Mouse (Mus musculus): ENCODE measurements around the gene Ank3. TPM values are rescaled to one million over a fixed set of nuclear protein-coding genes. Genes with fewer than 3 reads are reported as not detected.

The Ank3 gene
- polyA plus RNA-seq, 1 experiment from 2014 or later: 60.0 TPM

DNA sequence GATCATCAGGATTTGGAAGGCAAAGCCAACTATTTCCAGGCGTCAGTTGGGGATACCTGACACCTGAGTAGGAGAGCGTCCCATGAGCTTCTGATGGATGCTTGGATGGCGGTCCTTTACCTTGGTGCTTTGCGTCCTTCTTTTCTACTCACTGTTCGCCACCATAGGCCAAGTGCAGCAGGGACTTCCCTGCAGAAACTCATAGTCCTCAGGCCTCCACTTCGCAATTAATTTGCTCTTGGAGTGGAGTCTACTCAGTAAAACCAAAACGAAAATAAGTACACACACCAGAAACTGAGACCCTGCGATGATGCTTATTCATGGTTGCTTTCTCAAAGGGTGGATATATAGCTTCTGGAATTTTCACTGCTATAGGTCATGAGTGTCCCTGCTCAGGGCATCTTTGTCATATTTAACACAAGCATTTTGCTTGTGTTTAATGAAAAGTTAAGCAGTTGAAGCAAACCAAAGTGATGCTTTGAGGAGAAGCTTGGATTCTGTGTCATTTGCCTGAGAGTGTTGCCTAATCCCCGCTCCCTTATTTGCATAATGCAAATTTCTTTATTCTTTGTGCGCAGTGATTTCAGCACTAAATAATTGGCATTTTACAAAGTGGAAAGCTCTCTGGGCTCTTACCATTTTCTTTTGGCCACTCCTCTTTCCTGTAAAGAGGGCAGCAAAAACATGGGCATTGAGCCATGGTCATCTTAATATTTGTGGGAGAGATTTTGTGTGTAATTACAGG is 145.5 kb downstream of the Ank3 start:
- DNase-seq (ENCODE audit: low spot score): peak; percentile 54
- Histone ChIP-seq H3K4me3 (ENCODE audit: low read depth, low read length) (no peak overlapping the region), H3K4me1 (ENCODE audit: control insufficient read depth, insufficient read depth, low read length) (peaks cover 9% of the 10 kb centered on the region; the same call in 1 of the 2 replicates), H3K27me3 (replicated peaks; ENCODE audit: control insufficient read depth, insufficient read depth, low read length) (no peaks in the 10 kb centered on the region), H3K4me2 (ENCODE audit: low read length) (no peak overlapping the region; the same call in 1 of the 2 replicates), H3K36me3 (ENCODE audit: control insufficient read depth, insufficient read depth, low read length) (no peaks in the 10 kb centered on the region), H3K27ac (ENCODE audit: low read depth, low read length) (no peak overlapping the region), H3K9ac (ENCODE audit: low read length) (no peak overlapping the region), H3K9me3 (replicated peaks; ENCODE audit: control insufficient read depth, low read length) (no peaks in the 10 kb centered on the region)
- peak; percentile 54; the same call in 1 of the 2 replicates for ATAC-seq
- 68% methylated on average over 10 of the region's 10 CpGs for WGBS

DNA sequence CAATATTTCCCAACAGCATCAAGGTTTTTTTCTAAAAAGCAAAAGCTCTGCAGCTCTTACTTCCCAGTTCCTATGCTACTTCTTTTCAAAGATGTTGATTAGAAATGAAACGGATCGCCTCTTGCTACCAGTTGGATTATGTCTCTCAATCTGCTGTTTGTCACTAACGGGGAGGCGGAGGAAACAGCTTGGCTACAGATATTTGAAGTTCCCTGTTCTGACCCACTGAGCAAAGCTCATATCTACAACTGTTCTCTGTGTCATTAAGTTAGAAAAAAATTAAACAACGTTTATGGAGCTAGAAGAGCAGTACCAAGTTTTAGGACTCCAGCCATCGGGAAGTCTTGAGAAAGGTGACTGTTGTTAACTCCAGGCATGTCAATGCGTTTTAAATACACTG is 146.1 kb downstream of the Ank3 start:
- peaks cover 9% of the 10 kb centered on the region; the same call in 1 of the 2 replicates for H3K4me1 ChIP-seq (ENCODE audit: control insufficient read depth, insufficient read depth, low read length)
- DNase-seq (ENCODE audit: low spot score) (no peak), ATAC-seq (no peak)
- no peak overlapping the region for H3K4me2 ChIP-seq (ENCODE audit: low read length)
- no peaks in the 10 kb centered on the region for H3K27me3 ChIP-seq (replicated peaks; ENCODE audit: control insufficient read depth, insufficient read depth, low read length)
- no peaks in the 10 kb centered on the region for H3K9me3 ChIP-seq (replicated peaks; ENCODE audit: control insufficient read depth, low read length)
- H3K36me3 ChIP-seq (ENCODE audit: control insufficient read depth, insufficient read depth, low read length): no peaks in the 10 kb centered on the region
- 40% methylated on average over 7 of the region's 7 CpGs for WGBS
- H3K27ac ChIP-seq (ENCODE audit: low read depth, low read length): no peak overlapping the region
- no peak overlapping the region for H3K4me3 ChIP-seq (ENCODE audit: low read depth, low read length)
- H3K9ac ChIP-seq (ENCODE audit: low read length): no peak overlapping the region

DNA sequence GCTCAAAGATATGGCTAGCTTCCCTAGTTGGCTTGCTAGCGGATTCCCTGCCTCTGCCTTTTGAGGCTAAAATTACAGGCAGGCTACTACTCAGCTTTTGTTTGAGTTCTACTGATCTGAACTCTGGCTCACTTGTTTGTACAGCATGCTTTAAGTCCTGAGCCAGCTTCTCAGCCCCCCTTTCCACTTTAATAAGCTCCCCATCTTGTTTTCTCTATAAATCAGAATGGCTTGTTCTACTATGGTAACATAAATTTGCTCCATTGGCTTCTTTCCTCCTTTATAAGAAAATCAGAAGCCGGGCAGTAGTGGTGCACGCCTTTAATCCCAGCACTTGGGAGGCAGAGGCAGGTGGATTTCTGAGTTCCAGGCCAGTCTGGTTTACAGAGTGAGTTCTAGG is 147.4 kb downstream of the Ank3 start:
- H3K27me3 ChIP-seq (replicated peaks; ENCODE audit: control insufficient read depth, insufficient read depth, low read length): no peaks in the 10 kb centered on the region
- no peaks in the 10 kb centered on the region for H3K36me3 ChIP-seq (ENCODE audit: control insufficient read depth, insufficient read depth, low read length)
- H3K9me3 ChIP-seq (replicated peaks; ENCODE audit: control insufficient read depth, low read length): no peaks in the 10 kb centered on the region
- peaks cover 9% of the 10 kb centered on the region; the same call in 1 of the 2 replicates for H3K4me1 ChIP-seq (ENCODE audit: control insufficient read depth, insufficient read depth, low read length)
- WGBS: 65% methylated on average over 3 of the region's 3 CpGs
- no peak for ATAC-seq
- no peak overlapping the region for H3K4me3 ChIP-seq (ENCODE audit: low read depth, low read length)
- no peak overlapping the region for H3K4me2 ChIP-seq (ENCODE audit: low read length)
- DNase-seq (ENCODE audit: low spot score): no peak
- no peak overlapping the region for H3K9ac ChIP-seq (ENCODE audit: low read length)
- H3K27ac ChIP-seq (ENCODE audit: low read depth, low read length): no peak overlapping the region

DNA sequence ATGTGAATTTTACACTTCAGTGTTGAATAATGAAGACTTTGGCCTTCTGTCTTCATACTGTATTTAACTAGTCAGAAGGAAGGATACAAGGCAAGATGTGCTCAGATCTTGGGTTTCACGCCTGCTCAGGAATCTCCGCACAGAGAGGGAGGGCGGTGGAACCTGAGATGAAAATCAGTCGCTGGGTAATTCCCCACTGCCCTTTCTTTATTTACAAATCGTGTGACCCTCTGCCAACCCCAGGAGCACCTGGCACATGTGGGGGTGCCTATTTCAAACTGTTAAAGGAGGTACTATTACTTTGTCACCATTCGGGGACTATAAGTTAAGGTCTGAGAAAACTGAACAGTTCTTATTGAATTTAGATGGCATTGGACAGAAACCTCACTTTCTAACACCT is 148.1 kb downstream of the Ank3 start:
- no peak for DNase-seq (ENCODE audit: low spot score)
- ATAC-seq: no peak
- WGBS: 85% methylated on average over 6 of the region's 6 CpGs

DNA sequence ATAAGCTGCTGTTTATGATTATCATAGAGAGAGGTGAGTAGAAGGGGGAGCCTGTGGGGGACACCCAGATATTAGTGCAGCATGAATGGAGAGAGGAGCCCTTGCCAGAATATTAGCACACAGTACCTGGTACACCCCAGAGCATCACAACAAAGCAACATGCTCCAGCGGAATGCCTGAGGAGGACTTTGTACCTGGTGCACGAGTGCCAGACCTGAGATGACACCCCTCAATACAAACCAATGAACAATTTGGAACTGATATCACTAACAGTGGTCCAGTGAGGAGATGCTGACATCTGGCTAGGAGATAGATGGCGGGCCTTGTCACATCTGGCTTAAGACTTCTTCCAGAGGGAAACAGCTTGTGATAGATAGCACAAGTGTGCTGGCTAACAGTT is 150.2 kb downstream of the Ank3 start:
- Histone ChIP-seq H3K27ac (ENCODE audit: low read depth, low read length) (no peak overlapping the region), H3K4me1 (ENCODE audit: control insufficient read depth, insufficient read depth, low read length) (peaks cover 7% of the 10 kb centered on the region; the same call in 1 of the 2 replicates), H3K4me3 (ENCODE audit: low read depth, low read length) (no peak overlapping the region), H3K36me3 (ENCODE audit: control insufficient read depth, insufficient read depth, low read length) (no peaks in the 10 kb centered on the region), H3K9ac (ENCODE audit: low read length) (no peak overlapping the region), H3K27me3 (replicated peaks; ENCODE audit: control insufficient read depth, insufficient read depth, low read length) (no peaks in the 10 kb centered on the region), H3K9me3 (replicated peaks; ENCODE audit: control insufficient read depth, low read length) (no peaks in the 10 kb centered on the region), H3K4me2 (ENCODE audit: low read length) (no peak overlapping the region)
- no peak for ATAC-seq
- WGBS: 88% methylated on average over 3 of the region's 3 CpGs
- no peak for DNase-seq (ENCODE audit: low spot score)

More for the DNA sequence above, 148.1 kb downstream of the Ank3 start:
- Histone ChIP-seq H3K36me3 (ENCODE audit: control insufficient read depth, insufficient read depth, low read length) (no peaks in the 10 kb centered on the region), H3K4me2 (ENCODE audit: low read length) (no peak overlapping the region), H3K4me1 (ENCODE audit: control insufficient read depth, insufficient read depth, low read length) (peaks cover 9% of the 10 kb centered on the region; the same call in 1 of the 2 replicates), H3K4me3 (ENCODE audit: low read depth, low read length) (no peak overlapping the region), H3K9me3 (replicated peaks; ENCODE audit: control insufficient read depth, low read length) (no peaks in the 10 kb centered on the region), H3K9ac (ENCODE audit: low read length) (no peak overlapping the region), H3K27ac (ENCODE audit: low read depth, low read length) (no peak overlapping the region), H3K27me3 (replicated peaks; ENCODE audit: control insufficient read depth, insufficient read depth, low read length) (no peaks in the 10 kb centered on the region)

DNA sequence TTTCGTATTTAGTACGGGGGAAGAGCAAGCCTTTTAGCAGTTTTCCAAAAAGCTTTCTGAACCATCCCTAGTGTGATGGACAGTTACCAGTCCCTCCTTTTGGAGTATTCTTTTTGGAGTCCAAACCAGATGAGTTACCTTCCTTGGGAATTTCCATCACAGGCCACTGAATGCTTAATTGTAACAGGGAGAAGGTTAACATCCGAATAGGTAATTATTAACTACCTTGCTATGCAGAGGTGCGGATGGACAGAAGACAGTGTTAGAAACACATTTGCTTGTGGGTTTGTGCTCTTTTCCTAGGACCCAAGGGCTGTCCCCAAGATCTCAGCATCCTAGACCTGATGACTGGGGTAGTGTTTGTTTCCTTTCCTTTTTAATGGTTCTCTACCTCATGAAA is 150.6 kb downstream of the Ank3 start:
- Histone ChIP-seq H3K4me3 (ENCODE audit: low read depth, low read length) (no peak overlapping the region), H3K9me3 (replicated peaks; ENCODE audit: control insufficient read depth, low read length) (no peaks in the 10 kb centered on the region), H3K27me3 (replicated peaks; ENCODE audit: control insufficient read depth, insufficient read depth, low read length) (no peaks in the 10 kb centered on the region), H3K27ac (ENCODE audit: low read depth, low read length) (no peak overlapping the region), H3K4me1 (ENCODE audit: control insufficient read depth, insufficient read depth, low read length) (peaks cover 2% of the 10 kb centered on the region; the same call in 1 of the 2 replicates), H3K9ac (ENCODE audit: low read length) (no peak overlapping the region), H3K4me2 (ENCODE audit: low read length) (no peak overlapping the region), H3K36me3 (ENCODE audit: control insufficient read depth, insufficient read depth, low read length) (no peaks in the 10 kb centered on the region)
- DNase-seq (ENCODE audit: low spot score) (no peak), ATAC-seq (no peak)
- 92% methylated on average over 4 of the region's 4 CpGs for WGBS

DNA sequence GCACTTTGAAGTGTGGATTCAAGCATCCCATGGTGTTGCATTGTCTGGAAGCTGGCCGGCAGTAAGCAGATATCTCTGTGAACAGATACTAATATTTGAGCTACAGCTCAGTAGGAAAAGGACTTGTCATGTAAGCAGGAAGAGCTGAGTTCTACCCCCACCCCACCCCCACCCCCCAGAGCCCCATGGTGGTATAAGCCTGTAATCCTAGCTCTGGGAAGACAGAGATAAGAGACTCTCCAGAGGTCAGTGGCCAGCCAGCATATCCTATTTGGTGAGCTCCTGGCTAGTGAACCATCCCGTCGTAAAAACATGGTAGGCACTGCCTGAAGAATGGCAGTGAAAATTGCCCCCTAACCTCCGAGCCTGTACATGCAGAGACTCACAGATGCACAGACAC is 152.3 kb downstream of the Ank3 start:
- Histone ChIP-seq H3K4me1 (ENCODE audit: control insufficient read depth, insufficient read depth, low read length) (no peaks in the 10 kb centered on the region), H3K36me3 (ENCODE audit: control insufficient read depth, insufficient read depth, low read length) (no peaks in the 10 kb centered on the region), H3K9me3 (replicated peaks; ENCODE audit: control insufficient read depth, low read length) (no peaks in the 10 kb centered on the region), H3K4me3 (ENCODE audit: low read depth, low read length) (no peak overlapping the region), H3K27ac (ENCODE audit: low read depth, low read length) (no peak overlapping the region), H3K4me2 (ENCODE audit: low read length) (no peak overlapping the region), H3K27me3 (replicated peaks; ENCODE audit: control insufficient read depth, insufficient read depth, low read length) (no peaks in the 10 kb centered on the region), H3K9ac (ENCODE audit: low read length) (no peak overlapping the region)
- no peak for ATAC-seq
- no peak for DNase-seq (ENCODE audit: low spot score)
- WGBS: 87% methylated on average over 4 of the region's 4 CpGs

DNA sequence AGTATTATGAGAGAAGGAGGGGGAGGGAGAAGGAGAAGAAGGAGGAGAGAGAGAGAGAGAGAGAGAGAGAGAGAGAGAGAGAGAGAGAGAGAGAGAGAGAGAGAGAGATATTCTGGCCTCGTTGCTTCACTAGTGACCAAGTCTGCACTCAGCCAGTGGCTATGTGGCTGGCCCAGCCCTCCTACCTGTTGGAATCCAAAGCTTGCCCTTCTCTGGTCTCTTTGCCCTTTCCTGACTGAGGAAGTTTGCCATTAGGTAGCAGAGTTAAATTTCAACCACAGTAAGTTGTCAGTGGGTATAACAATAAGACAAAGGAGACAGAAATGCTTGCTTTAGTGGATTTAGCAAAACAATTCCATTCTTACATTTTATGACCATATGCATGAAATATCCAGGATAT is 154.5 kb downstream of the Ank3 start:
- H3K9ac ChIP-seq (ENCODE audit: low read length): no peak overlapping the region
- H3K4me3 ChIP-seq (ENCODE audit: low read depth, low read length): no peak overlapping the region
- no peak for ATAC-seq
- H3K27me3 ChIP-seq (replicated peaks; ENCODE audit: control insufficient read depth, insufficient read depth, low read length): no peaks in the 10 kb centered on the region
- WGBS: 69% methylated on average over 1 of the region's 1 CpGs
- H3K36me3 ChIP-seq (ENCODE audit: control insufficient read depth, insufficient read depth, low read length): no peaks in the 10 kb centered on the region
- H3K9me3 ChIP-seq (replicated peaks; ENCODE audit: control insufficient read depth, low read length): no peaks in the 10 kb centered on the region
- H3K27ac ChIP-seq (ENCODE audit: low read depth, low read length): no peak overlapping the region
- H3K4me2 ChIP-seq (ENCODE audit: low read length): no peak overlapping the region
- no peaks in the 10 kb centered on the region for H3K4me1 ChIP-seq (ENCODE audit: control insufficient read depth, insufficient read depth, low read length)
- no peak for DNase-seq (ENCODE audit: low spot score)

DNA sequence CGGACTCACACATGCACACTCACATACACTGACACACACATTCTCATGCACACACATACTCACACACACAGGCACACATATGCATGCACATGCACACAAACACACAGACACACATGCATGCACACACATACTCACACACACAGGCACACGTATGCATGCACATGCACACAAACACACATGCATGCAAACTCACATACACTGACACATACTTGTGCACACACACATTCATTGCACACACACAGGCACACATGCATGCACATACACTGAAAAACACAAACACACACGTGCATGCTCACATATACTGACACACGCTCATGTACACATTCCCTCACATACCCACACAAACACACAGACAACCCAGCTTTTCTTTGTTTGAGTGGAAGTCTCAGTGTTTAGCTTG is 157.0 kb downstream of the Ank3 start:
- DNase-seq (ENCODE audit: low spot score) (no peak), ATAC-seq (no peak)
- Histone ChIP-seq H3K4me1 (ENCODE audit: control insufficient read depth, insufficient read depth, low read length) (no peaks in the 10 kb centered on the region), H3K9me3 (replicated peaks; ENCODE audit: control insufficient read depth, low read length) (no peaks in the 10 kb centered on the region), H3K9ac (ENCODE audit: low read length) (no peak overlapping the region), H3K27me3 (replicated peaks; ENCODE audit: control insufficient read depth, insufficient read depth, low read length) (no peaks in the 10 kb centered on the region), H3K4me3 (ENCODE audit: low read depth, low read length) (no peak overlapping the region), H3K36me3 (ENCODE audit: control insufficient read depth, insufficient read depth, low read length) (no peaks in the 10 kb centered on the region), H3K4me2 (ENCODE audit: low read length) (no peak overlapping the region), H3K27ac (ENCODE audit: low read depth, low read length) (no peak overlapping the region)
- WGBS: 91% methylated on average over 4 of the region's 4 CpGs

Measured in forebrain, embryonic 14.5 days (tissue).